Mouse (Mus musculus) lung, adult 2 months (tissue): ENCODE measurements around the gene Adamts15.

Experiments
- CTCF ChIP-seq: fragments of 200-500 bp; IDR thresholded peaks from 2 replicates; pipeline ENCODE4 v1.5.1; 2011; ENCODE audit warnings: mild to moderate bottlenecking, low read length, control low read depth; ENCODE audit not compliant: insufficient read depth
- POLR2A ChIP-seq: fragments of 200-500 bp; IDR thresholded peaks from 2 replicates; pipeline ENCODE4 v1.6.1; 2011; ENCODE audit warnings: low read depth, mild to moderate bottlenecking, control low read depth, low read length, borderline replicate concordance; ENCODE audit errors: extremely low read depth

- TF ChIP-seq CTCF = no peak
- TF ChIP-seq POLR2A = no peak
These were observed 27.7 kb upstream of the Adamts15 start for GRCm38 (mm10) chr9:30949971-30950370.
